Mouse (Mus musculus) midbrain, postnatal 0 days (tissue): ENCODE measurements at regions not wholly inside any gene's neighbourhood (a gene's known extent, or its start where the extent isn't known, plus 50 kb on each side); places are given as distances from the start of the nearest gene placed in this dataset.

Experiments used
- ATAC-seq: fragments of 200-750 bp; cut with Nextera tagmentation; 2 replicates; pipeline ENCODE4 v1.8.0; 2017; ENCODE audit warnings: moderate number of reproducible peaks, mild to moderate bottlenecking, moderate TSS enrichment, moderate library complexity; ENCODE audit not compliant: low FRiP score
- DNase-seq: peaks from one replicate; pipeline ENCODE4 v3.0.0-alpha.2; 2015; ENCODE audit warnings: low spot score
- H3K27ac ChIP-seq: fragments of 300-500 bp; sonication (generic); 2 replicates; pipeline ENCODE4 v1.5.1; 2014; ENCODE audit warnings: low read depth, mild to moderate bottlenecking, low read length, mixed read lengths
- H3K27me3 ChIP-seq: fragments of 300-500 bp; sonication (generic); 2 replicates; pipeline ENCODE4 v1.6.1; 2014; ENCODE audit warnings: low read length, control low read depth, mixed read lengths; ENCODE audit not compliant: insufficient read depth
- H3K36me3 ChIP-seq: fragments of 300-500 bp; sonication (generic); 2 replicates; pipeline ENCODE4 v1.6.1; 2014; ENCODE audit warnings: low read length, control low read depth, mixed read lengths; ENCODE audit not compliant: insufficient read depth
- H3K4me1 ChIP-seq: fragments of 300-500 bp; sonication (generic); 2 replicates; pipeline ENCODE4 v1.6.1; 2014; ENCODE audit warnings: mild to moderate bottlenecking, control low read depth, antibody characterized with exemption, low read length, mixed read lengths; ENCODE audit not compliant: insufficient read depth
- H3K4me2 ChIP-seq: fragments of 300-500 bp; sonication (generic); 2 replicates; pipeline ENCODE4 v1.6.1; 2014; ENCODE audit warnings: low read depth, mild to moderate bottlenecking, low read length, mixed read lengths; ENCODE audit not compliant: poor library complexity, severe bottlenecking
- H3K4me3 ChIP-seq: fragments of 300-500 bp; sonication (generic); 2 replicates; pipeline ENCODE4 v1.5.1; 2014; ENCODE audit warnings: low read depth, mild to moderate bottlenecking, low read length, moderate library complexity
- H3K9ac ChIP-seq: fragments of 300-500 bp; sonication (generic); replicated peaks from 2 replicates; pipeline ENCODE4 v1.6.1; 2014; ENCODE audit warnings: mild to moderate bottlenecking, low read length, moderate library complexity, mixed read lengths; ENCODE audit not compliant: poor library complexity, severe bottlenecking
- H3K9me3 ChIP-seq: fragments of 300-500 bp; sonication (generic); 2 replicates; pipeline ENCODE4 v1.6.1; 2016; ENCODE audit warnings: low read length, control low read depth
- CTCF ChIP-seq: IDR thresholded peaks from 2 replicates; pipeline ENCODE4 v1.5.1; 2016; ENCODE audit warnings: antibody characterized with exemption, mild to moderate bottlenecking
- WGBS: fragments of 180-500 bp; shearing (Covaris S2); extraction: QIAGEN DNeasy Blood & Tissue Kit; methylation state at CpG from one replicate; pipeline ENCODE4 v1.1.7; 2014; 5-methylcytosine and 5-hydroxymethylcytosine counted together

DNA sequence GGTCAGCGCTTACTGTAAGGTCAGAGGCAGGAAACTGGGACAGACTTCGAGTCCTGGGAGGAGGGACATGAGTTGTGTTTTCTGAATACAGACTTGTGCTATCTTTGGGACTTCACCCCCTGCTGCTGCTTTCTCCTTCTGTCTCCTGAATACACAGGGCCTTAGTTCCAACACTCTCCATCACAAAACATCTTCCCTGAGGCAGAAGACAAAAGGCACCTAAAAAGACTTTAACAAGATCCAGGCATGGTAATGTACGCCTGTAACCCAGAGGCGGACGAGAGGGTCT, 115.5 kb downstream of the Tomm20 start:
- Histone ChIP-seq H3K4me3 (no peak overlapping the region), H3K9ac (no peak overlapping the region), H3K4me1 (peaks cover 25% of the 10 kb centered on the region; the same call in 1 of the 2 replicates), H3K4me2 (no peak overlapping the region), H3K27me3 (no peaks in the 10 kb centered on the region), H3K9me3 (no peaks in the 10 kb centered on the region), H3K36me3 (no peaks in the 10 kb centered on the region), H3K27ac (no peak overlapping the region)
- TF ChIP-seq CTCF = no peak
- no peak for DNase-seq
- 66% methylated on average over 5 of the region's 5 CpGs for WGBS
- no peak for ATAC-seq

DNA sequence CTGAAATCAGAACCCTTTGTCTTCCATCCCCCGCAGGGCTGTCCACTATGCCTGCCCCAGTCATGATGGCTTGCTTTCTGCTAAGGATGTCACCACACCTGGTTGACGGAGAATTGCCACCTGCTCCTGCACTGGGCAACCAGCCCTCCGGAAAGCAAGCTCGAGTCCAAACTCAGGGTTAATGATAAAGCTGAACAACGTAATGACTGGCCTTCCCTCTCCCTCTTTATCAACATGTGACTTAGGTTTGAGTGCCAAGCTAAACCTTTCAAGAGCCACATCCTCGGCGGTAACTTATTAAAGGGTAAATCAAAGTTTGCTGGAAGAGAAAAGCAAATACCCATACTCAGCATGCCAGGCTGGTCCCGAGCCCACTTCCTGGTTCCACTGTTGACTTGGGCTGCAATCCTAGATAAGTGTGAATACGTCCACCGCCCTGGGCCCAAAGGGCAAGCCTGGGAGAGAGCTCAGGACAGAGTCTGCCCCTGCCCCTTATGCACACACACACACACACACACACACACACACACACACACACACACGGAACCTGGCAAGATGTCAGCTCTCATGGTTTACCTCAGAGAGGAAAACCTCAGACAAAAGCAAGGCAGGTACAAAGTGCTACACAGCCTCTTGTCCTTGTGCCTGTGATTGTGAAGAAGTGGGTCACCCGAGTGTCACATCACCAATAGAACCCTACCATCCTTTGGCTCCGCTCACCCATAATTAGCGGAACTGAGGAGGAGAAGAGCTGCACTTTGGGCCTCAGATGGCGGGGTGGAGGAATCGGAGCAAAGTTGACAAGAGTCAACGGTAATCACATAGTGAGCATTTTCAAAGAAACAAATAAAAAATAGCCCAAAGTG, 116.0 kb downstream of the Tomm20 start:
- Histone ChIP-seq H3K9ac (no peak overlapping the region), H3K36me3 (no peaks in the 10 kb centered on the region), H3K27ac (no peak overlapping the region; the same call in 1 of the 2 replicates), H3K4me2 (no peak overlapping the region), H3K4me3 (no peak overlapping the region), H3K9me3 (no peaks in the 10 kb centered on the region), H3K27me3 (no peaks in the 10 kb centered on the region), H3K4me1 (peaks cover 23% of the 10 kb centered on the region; the same call in 1 of the 2 replicates)
- DNase-seq = no peak
- ATAC-seq = no peak
- WGBS = 76% methylated on average over 17 of the region's 17 CpGs
- no peak for TF ChIP-seq CTCF

DNA sequence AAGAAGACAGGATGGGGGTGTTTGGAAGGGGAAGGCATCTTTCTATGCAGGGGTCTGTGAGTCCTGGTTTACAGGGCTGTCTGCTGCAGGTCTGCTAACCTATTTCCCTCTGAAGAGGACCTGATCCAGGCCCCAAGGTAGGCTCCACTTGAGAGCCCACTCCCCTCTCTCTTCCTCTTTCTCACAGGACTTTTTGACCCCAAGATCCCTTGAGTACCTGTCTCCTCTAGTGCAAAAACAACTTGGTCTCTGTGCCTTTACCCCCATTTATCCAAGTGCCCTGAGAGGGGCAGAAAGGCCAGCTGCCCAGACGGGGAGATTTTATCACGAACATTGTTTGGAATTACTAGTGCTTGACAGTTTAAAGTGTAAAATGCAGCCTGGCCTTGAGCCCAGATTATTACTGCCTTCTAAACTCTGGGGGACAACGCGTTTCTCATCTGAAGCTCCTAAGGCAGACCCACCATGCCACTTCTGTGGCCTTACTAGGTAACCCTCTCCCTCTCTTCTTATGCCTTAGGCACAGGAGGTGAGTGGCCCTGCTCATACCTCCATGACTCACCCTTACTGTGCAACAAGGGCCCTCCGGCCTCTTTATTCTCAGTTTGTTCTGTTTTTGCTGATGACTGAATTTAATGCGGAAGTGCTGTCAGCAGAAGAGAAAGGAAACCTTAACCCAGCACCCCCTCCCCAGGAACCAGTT, 117.8 kb downstream of the Tomm20 start:
- Histone ChIP-seq H3K9ac (no peak overlapping the region), H3K4me3 (no peak overlapping the region), H3K27me3 (no peaks in the 10 kb centered on the region), H3K9me3 (no peaks in the 10 kb centered on the region), H3K36me3 (no peaks in the 10 kb centered on the region), H3K27ac (peak overlapping the region; percentile 91; the same call in 1 of the 2 replicates), H3K4me1 (peaks cover 19% of the 10 kb centered on the region; the same call in 1 of the 2 replicates), H3K4me2 (no peak overlapping the region)
- DNase-seq (no peak), ATAC-seq (no peak)
- no peak for TF ChIP-seq CTCF
- WGBS = 68% methylated on average over 6 of the region's 6 CpGs

DNA sequence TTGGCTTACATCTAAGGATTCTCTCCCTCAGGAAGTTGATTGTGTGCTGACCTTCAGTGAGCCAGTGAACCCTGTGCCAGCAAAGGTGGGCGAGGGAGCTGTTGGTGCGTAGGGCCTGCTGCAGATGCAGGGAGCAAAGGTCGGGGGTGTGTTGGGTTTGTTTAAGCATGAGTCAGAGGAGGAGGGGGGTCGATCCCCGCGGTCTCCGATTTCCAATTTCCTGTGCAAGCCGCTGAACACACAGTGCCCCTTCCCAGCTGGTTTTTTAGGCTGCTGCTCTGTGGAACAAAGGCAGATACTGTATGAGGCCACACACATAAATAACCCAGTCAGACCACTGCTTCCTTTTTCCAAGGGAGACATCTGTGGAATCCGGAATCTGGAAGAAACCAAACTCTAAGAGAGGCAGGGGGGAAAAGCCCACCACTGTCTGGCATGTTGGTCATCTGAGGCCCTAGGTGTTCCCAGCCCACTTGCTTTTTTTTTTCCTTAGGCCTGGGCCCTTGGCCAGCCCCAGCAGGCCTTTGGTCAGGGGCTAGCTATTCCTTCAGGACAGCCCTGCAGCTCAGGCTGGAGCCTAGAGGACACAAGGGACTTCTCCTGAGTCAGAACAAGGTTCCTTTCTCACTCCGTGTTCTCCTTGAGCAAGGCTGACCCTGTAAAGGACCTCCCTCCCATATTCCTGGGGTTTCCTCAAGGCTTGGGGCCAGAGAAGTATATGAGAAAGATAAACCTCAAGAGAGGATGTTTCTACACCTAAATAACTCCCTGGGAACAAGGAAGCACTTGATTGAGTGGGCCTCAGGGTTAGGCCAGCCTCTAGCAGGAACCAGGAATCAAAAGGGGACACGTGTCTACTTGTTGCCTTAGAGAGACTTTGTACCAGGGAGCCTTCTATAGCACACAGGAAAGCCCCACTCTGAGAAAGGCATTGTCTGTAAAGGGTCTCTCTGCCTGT, 119.0 kb downstream of the Tomm20 start:
- TF ChIP-seq CTCF = no peak
- Histone ChIP-seq H3K27me3 (no peaks in the 10 kb centered on the region), H3K4me1 (peaks cover 19% of the 10 kb centered on the region; the same call in 1 of the 2 replicates), H3K4me2 (peak overlapping the region; percentile 18; the same call in 1 of the 2 replicates), H3K4me3 (no peak overlapping the region), H3K9me3 (no peaks in the 10 kb centered on the region), H3K9ac (peak overlapping the region; percentile 48), H3K36me3 (no peaks in the 10 kb centered on the region), H3K27ac (peak overlapping the region; percentile 91)
- DNase-seq (peak; percentile 91), ATAC-seq (peak; percentile 92)
- 3% methylated on average over 11 of the region's 11 CpGs for WGBS

DNA sequence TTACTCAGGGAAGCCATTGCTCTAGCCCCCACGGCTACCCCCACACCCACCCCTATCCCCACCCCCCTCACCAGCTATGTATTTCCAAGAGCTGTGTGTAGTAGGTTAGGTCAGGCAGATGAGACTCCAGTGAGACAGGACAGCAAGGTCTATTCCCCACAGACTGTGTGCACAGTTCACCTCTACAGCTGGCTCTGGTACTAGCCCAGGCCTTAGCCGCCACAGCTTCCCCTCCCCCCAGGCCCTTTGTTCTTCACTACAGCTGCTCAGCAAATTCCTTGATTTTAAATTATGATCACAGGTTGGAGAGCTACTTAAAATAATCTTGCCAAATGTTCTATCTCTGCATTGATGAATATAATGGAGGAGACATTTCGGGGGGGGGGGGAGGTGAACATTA, 119.8 kb downstream of the Tomm20 start:
- 15% methylated on average over 3 of the region's 3 CpGs for WGBS
- Histone ChIP-seq H3K4me1 (peaks cover 19% of the 10 kb centered on the region; the same call in 1 of the 2 replicates), H3K36me3 (no peaks in the 10 kb centered on the region), H3K4me3 (no peak overlapping the region), H3K9ac (peak overlapping the region; percentile 48), H3K9me3 (no peaks in the 10 kb centered on the region), H3K27me3 (no peaks in the 10 kb centered on the region), H3K4me2 (no peak overlapping the region), H3K27ac (peak overlapping the region; percentile 91)
- no peak for TF ChIP-seq CTCF
- DNase-seq = peak; percentile 58
- peak; percentile 61; the same call in 1 of the 2 replicates for ATAC-seq
